Mouse (Mus musculus) fat pad, adult 2 months (tissue): ENCODE data around the gene Taz.
A peak's percentile ranks its signal among the peaks of the same experiment; 100 is the strongest.

Experiments used
- DNase-seq: peaks from one replicate; pipeline ENCODE4 v3.0.0-alpha.2; 2011; ENCODE audit warnings: low read depth, low spot score; ENCODE audit errors: extremely low read depth

The Taz gene

DNA sequence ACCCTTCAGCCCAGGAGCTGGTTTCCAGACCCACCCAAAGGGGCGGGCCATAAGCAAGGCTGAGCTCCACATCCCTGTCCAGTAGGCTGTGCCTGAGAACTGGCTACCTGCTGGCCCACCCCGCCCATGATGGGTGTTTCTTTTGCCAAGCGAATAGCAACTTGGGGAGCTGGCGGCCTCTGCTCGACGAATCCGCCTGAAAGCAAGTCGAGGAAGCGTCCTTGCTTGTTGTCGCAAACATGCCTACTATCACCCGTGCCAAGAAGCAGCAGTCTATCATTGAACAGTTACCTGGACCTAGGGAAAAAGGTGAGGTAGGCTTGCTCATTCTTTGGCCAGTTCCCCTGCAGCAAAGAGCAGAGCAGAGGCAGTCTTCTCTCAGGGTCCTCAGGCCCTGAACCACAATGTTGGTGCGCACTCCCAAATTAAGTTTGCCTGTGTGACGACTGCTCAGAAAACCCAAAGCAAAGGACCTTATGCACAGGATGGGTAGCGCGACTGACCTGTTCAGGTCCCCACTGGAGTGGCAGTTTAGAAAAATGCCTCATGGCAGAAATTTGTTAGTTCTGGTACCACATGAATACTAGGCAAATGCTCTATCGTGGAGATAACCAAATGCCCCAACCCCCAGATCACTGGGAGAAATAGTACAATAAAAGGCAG, at the start of gene Taz, which contains the start of gene Dnase1l1:
Gene Taz (plus strand): TSS at position 181 of the 663 bp plus-strand sequence.
Gene Dnase1l1 (minus strand): TSS at position 606 of the 663 bp plus-strand sequence.
- peak; percentile 40 for DNase-seq

DNA sequence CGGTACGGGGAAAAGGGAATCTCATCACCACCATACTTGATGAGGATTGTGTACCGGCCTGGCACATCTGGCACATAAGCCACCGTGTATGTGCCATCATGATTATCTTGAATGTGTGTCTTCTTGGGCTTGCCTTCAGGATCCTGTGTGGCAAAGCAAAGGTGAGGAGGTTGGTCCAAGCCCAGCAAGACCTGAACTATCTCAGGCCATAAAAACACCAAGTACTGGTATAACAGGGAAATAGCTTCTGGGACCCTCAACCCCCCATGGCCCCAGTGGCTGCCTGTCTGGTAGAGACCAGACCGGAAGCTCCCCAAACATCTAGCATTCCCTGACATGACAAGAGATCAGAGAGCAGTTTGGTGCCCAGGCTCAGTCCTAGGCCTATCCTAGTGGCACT, 48.5 kb upstream of the Taz start:
- no peak for DNase-seq

DNA sequence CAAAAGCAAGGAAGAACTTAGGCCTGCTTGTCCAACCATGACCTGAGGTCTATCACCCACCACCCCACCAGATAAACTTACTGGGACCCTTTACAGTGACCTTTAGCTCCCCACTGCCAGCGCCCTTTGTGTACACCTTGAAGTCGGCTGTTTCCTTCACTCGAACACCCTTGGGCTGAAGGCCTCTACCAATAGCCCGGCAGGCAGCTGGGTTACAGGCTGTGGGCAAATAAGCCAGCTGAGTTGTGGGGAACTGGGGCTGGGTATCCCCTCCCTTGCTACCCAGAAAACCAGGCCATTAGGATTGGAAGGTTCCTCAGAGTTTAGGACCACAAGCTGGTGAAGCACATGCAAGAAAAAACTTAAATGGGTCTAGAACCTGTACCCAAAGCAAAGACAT, 41.4 kb upstream of the Taz start:
- no peak for DNase-seq

DNA sequence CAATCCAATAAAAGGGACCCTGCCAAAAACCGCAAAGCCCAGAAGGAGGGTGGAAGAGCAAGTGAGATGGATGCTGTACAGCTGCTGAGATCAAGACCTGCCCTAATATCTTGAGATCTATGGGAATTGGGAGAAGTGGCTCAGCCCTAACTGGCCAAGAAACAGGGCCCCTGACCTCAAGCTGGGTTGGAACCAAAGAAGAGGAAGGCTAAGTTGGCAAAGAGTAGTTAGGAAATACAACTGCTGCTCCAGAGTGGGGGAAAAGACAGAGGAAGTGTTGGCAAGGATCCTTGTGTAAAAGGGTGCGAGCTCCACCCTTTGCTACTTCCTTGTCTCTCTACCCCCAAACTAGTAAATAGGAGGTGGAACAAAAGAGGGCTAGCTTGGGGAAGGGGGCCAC, 38.3 kb upstream of the Taz start:
- no peak for DNase-seq

DNA sequence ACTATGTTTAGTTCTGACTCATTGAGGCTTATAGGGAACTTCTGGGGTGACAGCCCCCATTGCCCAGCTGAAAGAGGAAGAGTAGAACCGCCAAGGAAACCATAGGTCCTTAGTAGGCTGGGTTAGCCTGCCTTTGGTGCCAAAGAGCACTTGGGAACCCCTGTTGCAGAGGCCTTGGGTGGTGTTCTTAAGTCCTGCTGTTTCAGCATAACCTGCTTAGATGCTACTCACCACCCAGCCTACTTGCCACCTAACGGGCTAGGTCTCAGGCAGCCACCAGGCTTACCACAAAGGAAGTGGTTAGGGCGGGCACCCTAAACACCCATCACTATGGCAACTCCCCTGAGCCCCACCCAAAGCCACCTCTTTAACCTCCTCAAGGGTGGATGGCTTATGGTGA, 37.9 kb upstream of the Taz start:
- no peak for DNase-seq

DNA sequence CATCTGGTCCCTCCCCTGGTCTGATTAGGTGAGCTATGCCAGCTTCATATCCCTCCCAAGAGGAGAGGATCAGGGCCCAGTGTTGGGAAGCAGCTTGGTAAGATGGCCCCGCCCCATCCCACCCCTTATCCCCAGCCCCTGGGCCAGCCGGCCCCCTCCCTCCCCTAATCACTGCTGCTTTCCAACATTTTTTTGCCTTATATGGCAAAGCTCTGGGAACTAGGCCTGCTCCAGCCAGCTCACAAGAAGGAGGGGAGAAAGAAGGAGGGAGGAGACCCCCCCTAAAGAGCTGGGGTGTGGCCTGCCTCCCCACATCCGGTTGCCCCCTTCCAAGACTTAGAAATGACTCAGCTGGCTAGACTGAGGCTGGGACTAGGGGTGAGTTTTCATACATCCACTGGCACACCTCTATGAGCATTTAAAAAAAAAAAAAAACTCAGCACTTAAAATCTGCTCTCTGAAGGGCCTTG, 37.1 kb upstream of the Taz start:
- no peak for DNase-seq

DNA sequence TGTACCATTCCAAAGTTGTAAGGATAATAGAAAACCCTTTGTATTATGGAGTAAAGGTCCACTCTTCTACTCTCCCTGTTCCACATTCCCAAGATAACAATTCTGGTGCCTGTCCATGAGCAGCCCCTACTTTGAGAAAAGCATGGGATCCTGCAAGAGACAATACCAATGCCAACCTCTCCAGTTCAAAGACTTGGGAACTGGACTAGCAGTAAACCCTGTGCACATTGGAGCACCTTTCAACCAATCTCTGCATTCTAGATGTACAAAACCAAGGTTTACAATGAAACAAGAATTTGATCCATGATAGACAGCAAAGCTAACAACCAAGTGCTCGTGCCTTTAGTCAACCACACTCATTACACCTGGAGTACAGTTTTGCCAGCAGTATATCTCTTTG, 36.6 kb upstream of the Taz start:
- DNase-seq, result no peak

DNA sequence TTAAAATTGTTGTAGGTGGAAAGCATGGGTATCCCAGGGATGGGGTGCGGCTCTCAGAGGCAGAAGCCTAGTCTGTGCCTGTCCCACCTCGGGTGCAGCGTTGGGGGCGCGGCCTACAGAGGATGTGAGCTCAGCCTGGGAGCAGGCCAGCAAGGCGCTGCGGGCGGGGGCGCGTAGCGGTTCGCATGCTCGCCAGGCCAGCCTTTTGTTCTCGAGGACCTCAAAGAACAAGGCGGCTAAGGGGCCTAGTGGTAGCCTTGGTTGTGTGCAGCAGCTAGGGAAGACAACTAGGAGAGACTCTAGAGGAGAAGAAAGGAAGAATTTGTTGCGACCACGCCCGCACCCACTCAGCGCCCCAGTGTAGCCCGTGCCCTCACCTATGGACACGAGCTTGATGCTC, 36.0 kb upstream of the Taz start:
- no peak for DNase-seq

DNA sequence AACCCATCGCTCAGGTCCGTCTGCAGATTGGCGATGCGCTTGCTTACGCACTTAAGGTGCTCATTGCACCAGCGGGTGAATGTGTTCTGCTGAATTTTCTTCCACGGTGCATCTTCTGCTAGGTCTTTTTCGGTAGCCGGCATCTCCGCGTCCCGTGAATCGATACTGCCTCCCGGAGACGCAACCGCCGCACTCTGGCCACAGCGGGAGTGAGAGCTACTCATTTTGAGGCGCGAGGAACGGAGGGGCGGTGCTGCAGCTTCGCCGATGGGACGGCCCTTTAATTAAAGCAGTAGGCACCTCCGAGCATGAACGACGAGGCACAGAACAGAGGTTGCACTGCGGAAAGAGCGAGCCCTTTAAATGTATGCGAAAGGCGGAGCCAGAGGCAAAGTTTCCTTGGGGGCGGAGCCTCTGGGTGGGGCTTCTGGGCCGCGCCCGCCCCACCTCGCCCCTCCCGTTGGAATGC, 35.5 kb upstream of the Taz start:
- DNase-seq, result no peak

DNA sequence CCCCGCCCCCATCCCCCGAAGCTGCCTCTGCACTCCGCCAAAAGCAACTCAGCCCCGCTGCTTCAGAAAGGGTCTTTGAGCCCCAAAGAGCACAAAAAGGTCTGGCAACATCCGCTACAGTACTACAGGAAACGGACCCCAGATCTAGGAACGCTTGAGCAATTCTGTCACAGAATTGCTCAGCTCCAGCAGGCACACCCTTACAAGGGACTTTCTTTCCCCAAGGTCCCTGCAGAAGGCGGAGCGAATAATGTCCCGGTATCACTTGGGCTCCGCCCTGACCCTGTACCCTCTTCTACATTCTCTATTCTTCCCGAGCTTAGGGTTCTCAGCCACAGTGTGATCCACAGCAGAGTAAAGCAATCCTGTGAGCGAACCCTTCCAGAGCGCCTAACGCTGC, 35.0 kb upstream of the Taz start:
- no peak for DNase-seq

DNA sequence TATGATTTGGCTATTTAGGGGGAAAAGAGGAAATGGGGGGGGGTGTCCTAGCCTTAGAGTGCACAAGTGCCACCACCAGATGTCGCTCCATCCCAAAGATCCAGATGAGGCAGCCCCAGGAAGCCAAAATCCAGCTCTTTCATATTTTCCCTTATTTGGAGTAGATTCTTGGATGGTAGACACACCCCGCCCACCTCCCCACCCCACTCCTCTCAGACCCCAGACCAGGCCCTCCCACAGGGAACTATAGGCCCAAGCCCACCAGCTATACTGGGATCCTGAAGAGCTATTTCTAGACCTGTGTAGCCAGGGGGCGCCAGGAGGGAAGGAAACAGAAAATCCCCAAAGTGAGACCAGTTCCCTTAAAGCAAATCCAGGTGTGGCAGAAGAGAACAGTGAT, 33.1 kb upstream of the Taz start:
- DNase-seq, result no peak

DNA sequence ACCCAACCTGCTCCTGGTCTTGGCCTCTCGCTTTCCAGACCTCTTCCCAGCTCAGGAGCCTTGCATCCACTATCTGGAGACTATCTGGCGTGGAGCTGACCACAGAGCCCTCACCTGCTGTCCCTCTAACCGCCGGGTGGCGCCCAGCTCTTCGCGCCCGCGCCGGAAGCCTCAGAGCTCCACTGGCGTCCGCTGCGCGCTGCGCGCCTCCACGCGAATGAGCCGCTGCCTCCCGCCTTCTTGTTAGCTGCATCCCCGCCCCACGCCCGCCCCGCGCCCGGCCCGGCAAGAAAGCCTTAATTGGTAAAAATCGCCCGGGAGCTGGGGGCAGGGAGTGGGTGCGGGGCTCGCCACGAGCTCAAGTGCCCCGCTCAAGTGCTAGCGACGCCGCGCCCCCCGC, 32.1 kb upstream of the Taz start, which contains the start of gene Flna:
Gene Flna (minus strand): TSS at position 206 of the 400 bp plus-strand sequence.
- DNase-seq, result no peak

DNA sequence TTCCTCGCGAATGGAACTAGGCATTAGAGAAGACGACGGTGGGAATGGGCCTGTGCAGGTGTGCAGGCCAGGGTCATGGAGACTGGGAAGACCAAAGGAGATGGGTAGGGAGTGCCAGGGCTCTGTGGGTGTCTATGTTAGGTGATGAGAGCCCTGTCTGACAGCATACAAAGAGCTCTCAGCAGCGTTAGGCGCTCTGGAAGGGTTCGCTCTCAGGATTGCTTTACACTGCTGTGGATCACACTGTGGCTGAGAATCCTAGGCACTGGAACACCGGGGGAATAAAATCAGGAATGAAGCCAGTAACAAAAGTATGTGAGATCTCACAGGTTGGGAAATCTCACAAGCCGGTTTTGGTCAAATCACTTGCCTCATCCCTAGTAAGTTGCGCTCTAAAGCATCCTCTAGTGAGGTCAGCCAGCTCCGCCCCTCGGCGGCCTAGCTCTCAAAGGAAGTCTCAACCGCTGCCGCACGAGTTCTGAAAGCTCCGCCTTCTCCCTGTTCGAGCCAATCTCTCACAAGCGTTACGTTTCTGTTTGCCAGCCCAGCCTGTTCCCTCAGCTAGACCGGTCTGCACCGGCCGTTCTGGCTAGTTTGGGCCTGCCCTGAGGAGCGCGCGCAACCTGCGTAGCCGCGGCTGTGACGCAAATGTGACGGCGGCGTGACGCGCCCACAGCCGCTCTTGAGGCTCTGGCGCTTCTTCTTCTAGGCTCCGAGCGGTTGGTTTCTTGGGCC, 27.4 kb upstream of the Taz start, which contains the start of gene Emd:
Gene Emd (plus strand): TSS at position 535 of the 735 bp plus-strand sequence.
- DNase-seq, result peak; percentile 61

DNA sequence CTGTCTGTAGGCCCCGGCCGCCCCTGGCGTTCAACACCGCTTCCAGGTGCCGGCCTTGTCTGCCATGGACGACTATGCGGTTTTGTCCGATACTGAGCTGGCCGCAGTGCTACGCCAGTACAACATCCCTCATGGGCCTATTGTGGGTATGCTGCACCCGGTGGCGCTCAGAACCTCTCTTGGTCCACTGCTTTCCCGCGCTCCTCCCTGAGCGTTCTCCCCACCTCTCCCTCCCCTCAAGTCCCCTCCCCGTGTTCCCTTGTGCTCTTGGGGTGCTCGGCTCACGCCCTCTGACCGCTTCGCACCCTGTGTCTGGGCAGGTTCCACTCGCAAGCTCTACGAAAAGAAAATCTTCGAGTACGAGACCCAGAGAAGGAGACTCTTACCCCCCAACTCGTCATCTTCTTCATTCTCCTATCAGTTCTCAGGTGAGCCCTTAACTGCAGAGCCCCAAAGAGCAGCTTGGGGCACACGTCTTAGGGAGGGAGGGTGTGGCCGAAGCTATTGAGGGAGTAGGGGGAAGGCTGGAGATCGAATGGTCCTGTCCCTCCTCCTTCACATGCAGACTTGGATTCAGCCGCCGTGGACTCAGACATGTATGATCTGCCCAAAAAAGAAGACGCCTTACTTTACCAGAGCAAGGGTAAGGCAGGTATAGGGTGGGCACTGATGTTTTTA, 26.7 kb upstream of the Taz start:
- DNase-seq, result no peak

DNA sequence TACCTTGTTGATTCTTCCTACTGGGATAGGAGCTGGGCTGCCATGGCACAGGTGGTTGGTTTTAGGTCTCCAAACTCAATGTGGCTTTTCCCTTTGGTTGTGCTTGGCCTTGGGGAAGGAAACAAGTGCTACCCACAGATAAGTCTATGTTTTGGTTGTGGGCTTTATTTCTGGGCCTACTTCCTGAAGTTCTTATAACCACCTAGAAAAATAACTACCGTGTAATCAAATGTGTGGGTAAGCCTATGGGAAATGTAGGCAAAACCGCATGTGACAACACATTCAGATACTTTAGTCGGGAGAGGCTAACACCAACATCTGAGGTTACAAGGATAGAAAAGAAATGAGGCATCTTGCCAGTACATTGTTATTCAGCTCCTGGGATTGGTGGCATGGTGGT, 24.0 kb upstream of the Taz start:
- DNase-seq, result no peak

DNA sequence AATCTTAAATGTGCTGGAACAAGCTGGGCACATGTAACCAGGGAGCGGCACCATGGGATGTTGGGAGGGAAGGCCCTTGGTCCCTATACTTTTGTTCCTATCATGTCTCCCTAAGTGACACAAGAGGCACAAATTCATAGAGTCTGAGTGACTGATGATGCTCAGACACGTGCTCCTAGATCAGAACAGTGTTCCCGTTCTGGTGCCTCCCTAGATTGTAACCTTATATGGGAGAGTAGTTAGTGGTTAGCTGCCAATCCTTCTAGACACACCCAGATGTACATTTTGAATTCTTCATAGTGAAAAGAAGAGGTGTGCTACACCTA, 12.0 kb upstream of the Taz start:
- DNase-seq, result no peak

DNA sequence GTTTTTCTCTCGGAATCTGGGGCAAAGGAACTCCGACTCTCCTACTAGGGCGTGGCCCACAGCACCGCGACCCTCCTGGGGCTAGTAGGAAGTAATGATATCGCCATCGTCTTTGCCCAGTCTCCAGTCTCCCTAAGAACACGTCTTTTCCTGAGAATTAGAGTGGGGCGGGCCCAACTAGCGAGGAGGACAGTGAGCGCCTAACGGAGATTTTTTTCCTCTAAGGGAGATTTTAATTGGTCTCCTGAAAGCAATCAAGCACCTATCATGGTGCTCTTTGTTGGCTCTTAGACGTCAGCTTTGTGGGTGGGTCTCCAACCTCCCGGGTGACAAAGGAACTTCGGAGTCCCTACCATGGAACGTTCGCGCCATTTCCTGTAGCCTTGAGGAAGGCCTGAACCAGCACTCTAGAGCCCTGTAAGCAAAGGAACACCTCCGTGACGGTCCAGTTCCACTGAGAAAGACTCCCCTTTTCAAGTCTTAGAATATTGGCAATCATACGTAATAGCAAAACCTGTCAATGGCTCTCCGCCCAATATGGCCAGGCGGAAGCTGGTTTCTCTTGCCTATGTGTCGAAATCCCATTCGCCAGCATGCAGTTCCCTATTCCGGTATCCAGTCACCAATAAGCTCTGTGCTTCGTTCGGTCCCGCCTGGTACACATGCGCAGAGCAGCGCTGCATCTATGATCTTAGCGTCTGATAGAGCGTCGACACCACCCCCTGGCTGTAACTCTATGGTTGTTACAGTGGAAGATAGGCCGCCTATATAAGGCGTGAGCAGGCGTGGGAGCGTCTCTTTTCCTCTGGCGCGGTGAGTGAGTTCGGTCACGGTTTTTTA, 11.4 kb upstream of the Taz start, which contains the start of gene Rpl10:
Gene Rpl10 (plus strand): TSS at position 751 of the 840 bp plus-strand sequence.
- peak; percentile 84 for DNase-seq

DNA sequence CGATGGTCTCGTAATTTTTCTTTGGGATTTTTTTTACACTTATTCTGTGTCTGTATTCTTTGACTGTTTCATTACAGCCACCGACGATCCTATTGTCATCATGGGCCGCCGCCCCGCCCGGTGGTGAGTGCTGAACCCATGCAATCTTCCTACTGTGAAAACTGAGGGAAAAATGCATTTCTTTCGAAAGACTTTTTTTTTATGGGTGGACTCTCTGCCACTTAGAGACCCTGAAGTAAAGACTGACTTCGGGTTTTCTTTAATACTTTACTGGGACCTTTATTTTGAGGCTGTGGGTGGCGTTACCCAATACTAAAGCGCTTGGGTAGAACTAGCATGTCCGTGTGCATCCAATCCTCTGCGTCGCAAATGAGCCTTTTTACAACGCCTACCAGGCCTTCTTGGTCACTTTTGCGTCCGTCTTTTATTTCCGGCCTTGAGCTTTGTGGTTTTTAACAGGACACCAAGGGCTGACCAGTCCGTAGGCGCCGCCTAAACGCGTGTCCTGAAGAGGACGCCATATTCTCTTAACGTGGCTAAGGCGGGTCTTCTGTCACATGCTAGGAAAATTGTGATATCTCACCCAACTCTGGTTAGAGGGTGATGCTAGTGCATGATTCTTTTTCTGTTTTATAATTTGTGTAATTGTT, 10.7 kb upstream of the Taz start:
- DNase-seq, result no peak

DNA sequence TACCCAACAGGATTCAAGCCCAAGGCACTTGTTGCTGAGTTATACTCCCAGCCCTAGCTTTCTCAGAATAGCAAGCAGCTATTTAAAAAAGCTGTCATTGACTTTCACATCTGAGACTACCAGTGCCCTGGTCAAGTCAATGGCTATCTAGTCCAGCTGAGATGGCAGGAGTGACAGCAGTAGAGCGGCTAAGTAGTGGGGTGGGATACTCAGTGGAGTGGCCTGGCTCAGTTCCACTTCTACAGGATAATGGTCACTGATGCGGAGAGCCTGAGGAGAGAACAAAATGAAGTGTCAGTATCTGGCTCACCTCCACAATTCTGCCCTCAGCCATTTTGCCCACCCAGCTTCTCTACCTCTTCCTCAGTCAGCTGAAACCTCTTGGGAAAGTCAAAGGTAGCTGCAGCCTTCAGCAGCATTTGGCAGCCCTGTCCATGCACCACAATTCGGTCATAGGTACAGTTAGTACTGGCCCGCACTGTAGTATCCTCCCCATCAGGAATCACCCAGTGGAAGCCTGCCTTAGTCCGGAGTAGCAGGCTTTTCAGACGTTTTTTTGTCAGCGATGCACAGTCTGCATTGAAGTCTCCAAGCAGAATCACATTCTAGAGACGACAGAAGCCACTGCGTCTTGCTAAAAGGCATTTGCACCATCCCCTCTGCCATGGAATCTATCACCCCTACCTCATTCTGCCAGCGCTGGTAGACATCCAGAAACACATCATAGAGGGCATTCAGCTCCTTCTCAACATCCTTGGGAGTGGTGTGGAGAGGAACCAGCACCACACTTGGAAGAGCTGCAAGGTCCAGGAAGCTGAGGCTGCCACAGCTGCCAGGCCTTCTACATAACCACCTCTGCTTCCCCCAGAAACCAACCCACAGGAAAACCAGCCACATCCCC, 8.0 kb upstream of the Taz start:
- DNase-seq, result no peak
